Mouse (Mus musculus) hindbrain, embryonic 10.5 days (tissue): ENCODE results near the gene Adamts8. TPM values are rescaled to one million over a fixed set of nuclear protein-coding genes. Genes with fewer than 3 reads are reported as not detected.

Experiments
- DNase-seq: peaks from one replicate; pipeline ENCODE4 v3.0.0-alpha.2; 2017; ENCODE audit warnings: low spot score
- H3K27ac ChIP-seq: fragments of 300-500 bp; sonication (generic); 2 replicates; pipeline ENCODE4 v1.5.1; 2016; ENCODE audit warnings: mild to moderate bottlenecking, moderate library complexity
- H3K27me3 ChIP-seq: fragments of 300-500 bp; sonication (generic); 2 replicates; pipeline ENCODE4 v1.6.1; 2016; ENCODE audit warnings: mild to moderate bottlenecking; ENCODE audit not compliant: poor library complexity, insufficient read depth, severe bottlenecking
- H3K36me3 ChIP-seq: fragments of 300-500 bp; sonication (generic); 2 replicates; pipeline ENCODE4 v1.6.1; 2016; ENCODE audit warnings: mild to moderate bottlenecking, moderate library complexity
- H3K4me1 ChIP-seq: fragments of 300-500 bp; sonication (generic); replicated peaks from 2 replicates; pipeline ENCODE4 v1.6.1; 2016; ENCODE audit warnings: mild to moderate bottlenecking
- H3K4me3 ChIP-seq: fragments of 300-500 bp; sonication (generic); 2 replicates; pipeline ENCODE4 v1.5.1; 2016; ENCODE audit warnings: mild to moderate bottlenecking, moderate library complexity
- H3K9me3 ChIP-seq: fragments of 300-500 bp; sonication (generic); 2 replicates; pipeline ENCODE4 v1.6.1; 2016; ENCODE audit warnings: mild to moderate bottlenecking, moderate library complexity
- WGBS: fragments of 180-500 bp; shearing (Covaris S2); methylation state at CpG from one replicate; pipeline ENCODE4 v1.1.7; 2016; 5-methylcytosine and 5-hydroxymethylcytosine counted together
- polyA plus RNA-seq: library from polyadenylated mRNA; unstranded; fragments of >200 nt; fragmentation: Nextera tagmentation; extraction: Ambion mirVana; gene quantifications from 2 replicates; pipeline ENCODE4 v1.2.1, GENCODE M21; 2016

Gene Adamts8
- polyA plus RNA-seq, 1 experiment from 2014 or later, result 2.6 TPM

DNA sequence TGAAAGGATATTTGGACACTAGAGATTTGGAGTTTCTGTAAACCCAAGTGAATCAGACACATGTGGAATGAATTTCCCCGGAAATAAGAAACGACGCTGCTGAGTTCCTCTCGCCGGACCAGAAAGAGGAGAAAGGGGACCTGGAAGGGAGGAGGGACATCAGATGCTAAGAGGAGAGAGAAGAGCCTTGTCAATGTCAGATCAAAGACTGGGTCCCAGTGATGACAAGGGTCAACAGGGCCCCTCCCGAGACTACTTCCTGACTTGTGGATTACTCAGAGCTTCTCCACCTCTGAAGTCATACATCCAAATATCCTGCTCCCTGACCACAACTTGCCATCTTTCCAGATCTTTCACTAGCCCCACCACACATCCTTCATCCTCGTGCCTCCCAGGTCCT, 24.5 kb downstream of the Adamts8 start:
- 0 out of 2 replicates have a peak, but pooled peaks cover 3% of the 10 kb centered on the region for H3K4me1 ChIP-seq
- H3K36me3 ChIP-seq, result no peaks in the 10 kb centered on the region
- no peaks in the 10 kb centered on the region for H3K27me3 ChIP-seq
- no peak for DNase-seq
- 69% methylated on average over 7 of the region's 7 CpGs for WGBS
- no peaks in the 10 kb centered on the region for H3K9me3 ChIP-seq
- H3K27ac ChIP-seq, result no peak overlapping the region
- H3K4me3 ChIP-seq, result no peak overlapping the region

DNA sequence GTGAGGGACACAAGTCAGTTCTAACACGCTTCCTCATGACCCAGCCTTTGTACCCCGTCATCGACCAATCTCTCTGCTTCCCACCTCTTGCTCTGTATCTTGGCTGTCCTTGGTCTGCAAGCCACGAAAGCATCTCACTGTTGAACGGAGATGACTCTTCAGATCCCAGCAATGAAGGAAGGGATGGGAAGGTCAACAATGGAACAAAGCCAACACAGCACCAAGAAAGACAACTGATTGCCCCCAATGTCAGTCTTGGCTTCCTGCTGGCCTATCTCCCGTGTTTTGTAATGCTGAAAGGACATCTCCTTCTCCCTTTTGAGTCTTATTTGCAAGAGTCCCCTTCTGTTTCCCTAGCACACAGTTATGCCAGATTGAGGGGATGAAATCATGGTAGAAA, 25.8 kb downstream of the Adamts8 start:
- Histone ChIP-seq H3K36me3 (no peaks in the 10 kb centered on the region), H3K27ac (no peak overlapping the region), H3K4me1 (0 out of 2 replicates have a peak, but pooled peaks cover 3% of the 10 kb centered on the region), H3K9me3 (no peaks in the 10 kb centered on the region), H3K27me3 (no peaks in the 10 kb centered on the region), H3K4me3 (no peak overlapping the region)
- DNase-seq, result no peak
- WGBS, result 84% methylated on average over 6 of the region's 6 CpGs

DNA sequence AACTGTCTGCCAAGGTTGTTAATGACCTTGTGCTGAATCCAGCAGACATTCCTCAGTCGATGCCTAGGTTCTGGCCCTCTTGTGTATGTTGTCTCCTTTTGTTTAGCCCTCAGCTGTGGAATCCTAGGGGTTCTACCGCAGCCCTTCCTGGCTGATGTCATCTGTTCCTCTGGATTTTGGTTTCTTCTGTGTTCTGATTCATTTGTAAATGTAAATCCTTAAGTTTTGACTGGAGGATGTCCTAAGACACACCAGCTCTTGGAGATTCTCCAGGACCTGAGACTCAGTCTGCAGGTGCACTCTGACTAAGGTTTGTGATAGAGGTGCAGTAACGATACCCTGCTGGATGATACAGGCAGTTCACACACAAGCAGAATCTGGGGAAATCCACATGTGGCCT, 27.6 kb downstream of the Adamts8 start:
- Histone ChIP-seq H3K9me3 (no peaks in the 10 kb centered on the region), H3K36me3 (no peaks in the 10 kb centered on the region), H3K4me1 (0 out of 2 replicates have a peak, but pooled peaks cover 3% of the 10 kb centered on the region), H3K4me3 (no peak overlapping the region), H3K27ac (no peak overlapping the region), H3K27me3 (no peaks in the 10 kb centered on the region)
- DNase-seq, result no peak
- WGBS, result 81% methylated on average over 3 of the region's 3 CpGs

DNA sequence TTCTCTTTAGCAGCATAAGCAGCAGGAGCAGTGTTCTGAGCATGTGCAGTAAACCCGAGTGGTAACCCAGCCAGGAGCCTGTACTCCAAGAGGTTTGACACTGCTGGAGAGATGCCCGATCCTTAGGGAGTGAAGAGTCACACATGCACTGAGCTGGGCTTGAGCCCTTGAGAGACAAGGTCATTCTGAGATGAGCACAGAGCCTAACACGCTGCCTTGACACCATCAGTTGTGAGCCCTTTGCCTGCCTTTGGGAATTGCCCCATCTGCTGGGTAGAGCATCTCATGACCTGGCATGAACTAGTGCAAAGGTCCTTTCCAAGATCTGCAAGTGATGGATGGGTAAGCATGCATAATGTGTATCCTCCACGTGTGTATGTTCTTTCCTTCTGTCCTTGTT, 29.6 kb downstream of the Adamts8 start:
- H3K4me1 ChIP-seq, result 0 out of 2 replicates have a peak, but pooled peaks cover 3% of the 10 kb centered on the region
- no peaks in the 10 kb centered on the region for H3K27me3 ChIP-seq
- 67% methylated on average over 4 of the region's 4 CpGs for WGBS
- no peaks in the 10 kb centered on the region for H3K9me3 ChIP-seq
- H3K36me3 ChIP-seq, result no peaks in the 10 kb centered on the region
- no peak overlapping the region for H3K27ac ChIP-seq
- H3K4me3 ChIP-seq, result no peak overlapping the region
- no peak for DNase-seq

DNA sequence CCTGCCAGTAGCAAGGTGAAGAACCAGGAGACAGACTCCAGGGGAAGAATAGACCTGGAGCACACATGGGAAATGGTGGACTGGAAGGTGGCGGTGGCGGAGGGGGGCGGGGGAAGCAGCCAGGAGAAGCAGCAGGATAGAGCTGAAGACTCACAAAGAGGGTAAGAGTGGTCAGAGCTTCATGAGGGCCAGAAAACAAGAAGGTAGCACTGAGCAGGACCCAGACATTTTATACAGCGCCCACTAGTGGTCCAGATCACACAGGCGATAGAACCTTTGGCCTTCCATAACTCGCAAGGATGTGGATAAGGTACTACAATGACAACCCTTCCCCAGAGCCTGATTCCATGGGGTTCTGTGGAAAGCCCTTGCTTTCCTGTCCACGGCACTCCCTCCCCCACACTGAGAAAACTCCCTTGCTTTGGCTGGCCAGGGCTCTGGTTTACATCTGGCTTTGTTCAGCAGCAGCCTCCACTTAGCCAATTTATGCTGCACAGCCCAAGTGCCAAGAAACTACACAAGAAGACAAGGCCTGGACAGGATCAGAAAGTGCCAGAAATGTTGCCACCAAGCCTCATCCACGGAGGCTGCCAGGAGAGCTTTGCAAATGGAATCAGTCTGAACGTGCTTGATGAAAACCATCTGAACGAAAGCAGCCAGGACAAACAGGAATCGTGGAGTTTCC, 34.1 kb downstream of the Adamts8 start:
- 67% methylated on average over 11 of the region's 11 CpGs for WGBS
- Histone ChIP-seq H3K27me3 (no peaks in the 10 kb centered on the region), H3K4me3 (no peak overlapping the region), H3K9me3 (no peaks in the 10 kb centered on the region), H3K36me3 (no peaks in the 10 kb centered on the region), H3K4me1 (no peaks in the 10 kb centered on the region), H3K27ac (no peak overlapping the region)
- DNase-seq, result no peak

DNA sequence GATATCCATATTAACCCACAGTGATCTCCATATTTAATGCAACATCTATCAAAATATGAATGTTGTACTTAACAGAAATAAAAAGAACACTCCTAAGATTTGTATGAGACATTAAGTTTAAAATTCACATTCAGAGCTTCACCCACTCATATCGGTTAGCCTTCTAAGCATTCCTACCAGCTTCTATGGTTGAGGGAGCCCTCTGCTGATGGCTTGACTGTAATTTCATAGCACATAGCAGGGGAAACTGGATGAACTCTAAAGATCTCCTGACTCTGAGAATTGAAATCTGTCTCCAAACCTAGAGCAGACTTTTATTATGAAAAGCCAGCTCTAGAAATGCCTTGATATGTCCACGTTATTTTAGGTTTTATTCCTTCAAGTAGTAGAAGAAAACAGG, 38.1 kb downstream of the Adamts8 start:
- no peaks in the 10 kb centered on the region for H3K4me1 ChIP-seq
- H3K4me3 ChIP-seq, result no peak overlapping the region
- H3K9me3 ChIP-seq, result no peaks in the 10 kb centered on the region
- no peaks in the 10 kb centered on the region for H3K36me3 ChIP-seq
- WGBS, result 86% methylated on average over 2 of the region's 2 CpGs
- no peaks in the 10 kb centered on the region for H3K27me3 ChIP-seq
- no peak for DNase-seq
- no peak overlapping the region for H3K27ac ChIP-seq

DNA sequence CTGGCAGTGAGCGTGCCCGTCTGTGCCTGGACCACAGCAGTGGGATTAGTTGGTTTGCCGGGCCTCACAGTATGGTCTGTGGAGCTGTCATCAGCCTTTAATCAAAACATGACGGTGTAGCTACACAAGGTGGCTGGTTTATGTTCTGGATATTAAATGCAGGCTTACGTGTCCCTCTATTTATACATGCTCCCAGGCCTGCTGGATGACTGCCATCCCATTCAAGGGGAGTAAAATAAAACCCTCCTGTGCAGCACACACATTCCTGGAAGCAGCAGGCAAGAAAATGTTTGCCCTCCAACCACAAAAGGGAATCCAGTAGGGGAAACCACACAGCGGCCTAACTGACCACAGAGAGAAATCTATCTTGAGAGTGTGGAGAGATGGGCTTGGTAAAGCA, 43.4 kb downstream of the Adamts8 start:
- no peak for DNase-seq
- Histone ChIP-seq H3K9me3 (no peaks in the 10 kb centered on the region), H3K4me1 (no peaks in the 10 kb centered on the region), H3K27ac (no peak overlapping the region), H3K36me3 (no peaks in the 10 kb centered on the region), H3K27me3 (no peaks in the 10 kb centered on the region), H3K4me3 (no peak overlapping the region)
- WGBS, result 81% methylated on average over 6 of the region's 6 CpGs

DNA sequence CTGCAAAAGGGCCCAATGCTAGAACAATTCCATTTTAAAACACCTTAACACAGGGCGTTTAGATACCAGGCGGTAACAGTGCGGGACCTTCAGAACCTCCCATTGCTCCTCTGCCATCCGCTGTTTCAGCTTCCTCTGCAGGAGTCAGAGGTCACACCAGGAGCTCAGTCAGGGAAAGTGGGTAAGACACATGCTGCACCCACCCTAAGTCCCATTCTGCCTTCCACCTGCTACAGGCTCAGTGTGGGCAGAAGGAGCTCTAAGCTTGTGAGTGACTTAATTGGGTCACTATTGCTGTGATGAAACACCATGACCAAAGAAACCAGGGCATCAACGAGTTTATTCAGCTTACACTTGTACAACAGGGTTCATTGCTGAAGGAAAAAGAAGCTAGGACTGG, 50.7 kb downstream of the Adamts8 start:
- H3K4me3 ChIP-seq, result no peak overlapping the region
- H3K9me3 ChIP-seq, result no peaks in the 10 kb centered on the region
- H3K36me3 ChIP-seq, result no peaks in the 10 kb centered on the region
- no peaks in the 10 kb centered on the region for H3K27me3 ChIP-seq
- WGBS, result 84% methylated on average over 5 of the region's 5 CpGs
- H3K27ac ChIP-seq, result no peak overlapping the region
- no peak for DNase-seq
- no peaks in the 10 kb centered on the region for H3K4me1 ChIP-seq

DNA sequence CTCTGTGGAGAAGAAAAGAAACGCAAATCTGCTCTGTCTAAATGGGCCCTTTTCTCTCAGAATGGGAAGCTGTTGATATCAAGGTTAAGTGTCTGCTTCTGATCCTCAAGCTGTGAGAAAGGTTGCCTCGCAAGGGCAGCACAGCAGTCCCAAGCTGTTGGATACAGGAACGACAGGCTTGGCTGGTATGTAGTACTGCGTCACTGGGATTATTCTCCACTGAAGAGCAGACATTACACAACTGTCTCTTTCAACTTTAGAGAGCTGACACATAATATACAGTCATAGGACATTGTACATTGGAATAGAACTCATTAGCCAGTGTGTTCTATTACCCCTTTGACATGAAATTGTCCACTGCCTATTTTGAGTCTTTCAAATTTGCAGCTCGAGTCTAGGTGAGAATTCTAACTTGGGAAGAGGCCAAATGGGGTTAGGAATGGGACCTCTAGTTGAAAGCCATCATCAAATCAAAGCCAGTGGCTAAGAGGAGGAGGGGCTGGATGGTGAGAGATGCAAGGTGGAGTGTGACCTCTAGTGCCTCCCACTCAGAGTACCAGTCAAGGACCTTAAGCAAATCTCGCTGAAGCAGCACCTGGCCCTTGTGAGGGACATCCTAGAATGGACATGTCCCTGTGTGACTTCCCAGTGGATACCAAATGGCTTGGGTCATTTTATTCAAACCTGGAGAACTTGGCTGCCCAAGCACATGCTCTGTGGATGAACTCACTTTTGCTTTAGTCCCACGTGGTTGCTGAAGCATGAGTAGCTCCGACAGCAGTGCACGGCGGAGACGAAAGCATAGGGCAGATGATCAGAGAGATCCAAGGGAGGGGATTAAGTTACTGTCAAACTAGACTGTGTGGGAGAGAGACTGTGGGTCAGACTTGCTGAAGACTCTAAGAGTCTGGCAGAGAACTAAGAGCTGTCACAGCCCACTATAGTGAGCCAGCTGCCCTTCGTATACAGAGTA, 54.5 kb downstream of the Adamts8 start:
- Histone ChIP-seq H3K4me3 (no peak overlapping the region), H3K27me3 (no peaks in the 10 kb centered on the region), H3K27ac (no peak overlapping the region), H3K36me3 (no peaks in the 10 kb centered on the region), H3K4me1 (no peaks in the 10 kb centered on the region), H3K9me3 (no peaks in the 10 kb centered on the region)
- 85% methylated on average over 12 of the region's 12 CpGs for WGBS
- no peak for DNase-seq

DNA sequence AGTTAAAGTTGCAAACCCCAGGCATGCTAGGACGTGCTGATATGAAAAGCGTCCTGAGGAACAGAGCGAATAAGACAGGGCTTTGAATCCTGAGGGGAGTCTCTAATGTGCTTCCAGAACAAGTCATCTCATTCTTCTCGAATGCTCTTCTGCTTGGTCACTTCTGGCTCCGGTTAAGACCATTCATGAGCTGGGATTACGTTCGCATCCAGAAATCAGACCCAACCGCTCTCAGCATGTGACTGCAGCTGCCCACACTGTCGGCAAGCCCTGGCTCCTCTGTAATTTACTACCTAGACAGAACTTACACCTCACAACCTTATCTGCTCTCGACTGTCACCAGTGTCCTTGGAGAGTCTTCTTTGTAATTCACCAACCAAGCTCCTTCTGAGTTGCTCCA, 58.3 kb downstream of the Adamts8 start:
- Histone ChIP-seq H3K9me3 (no peaks in the 10 kb centered on the region), H3K27me3 (no peaks in the 10 kb centered on the region), H3K4me1 (no peaks in the 10 kb centered on the region), H3K4me3 (no peak overlapping the region), H3K36me3 (no peaks in the 10 kb centered on the region), H3K27ac (no peak overlapping the region)
- WGBS, result 86% methylated on average over 10 of the region's 10 CpGs
- DNase-seq, result no peak

DNA sequence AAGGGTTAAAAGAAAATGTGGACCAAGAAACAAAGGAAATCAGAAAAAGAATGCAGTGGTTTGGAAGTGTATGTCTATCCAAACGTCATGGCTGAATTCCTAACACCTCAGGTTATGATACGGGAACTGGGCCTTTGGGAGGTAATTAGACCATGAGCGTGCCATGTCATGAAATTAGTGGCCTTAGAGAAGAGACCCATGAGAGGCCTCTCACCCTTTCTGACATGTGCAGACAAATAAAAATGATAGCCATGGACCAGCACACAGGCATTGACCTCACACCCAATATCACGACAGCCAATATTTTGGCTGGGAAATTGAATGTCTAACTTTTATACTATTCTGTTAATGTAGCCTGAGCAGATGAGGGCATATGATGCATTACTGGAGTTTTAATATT, 60.2 kb downstream of the Adamts8 start:
- H3K27me3 ChIP-seq, result no peaks in the 10 kb centered on the region
- H3K4me1 ChIP-seq, result no peaks in the 10 kb centered on the region
- H3K36me3 ChIP-seq, result no peaks in the 10 kb centered on the region
- H3K27ac ChIP-seq, result no peak overlapping the region
- 86% methylated on average over 4 of the region's 4 CpGs for WGBS
- no peak for DNase-seq
- H3K4me3 ChIP-seq, result no peak overlapping the region
- no peaks in the 10 kb centered on the region for H3K9me3 ChIP-seq

DNA sequence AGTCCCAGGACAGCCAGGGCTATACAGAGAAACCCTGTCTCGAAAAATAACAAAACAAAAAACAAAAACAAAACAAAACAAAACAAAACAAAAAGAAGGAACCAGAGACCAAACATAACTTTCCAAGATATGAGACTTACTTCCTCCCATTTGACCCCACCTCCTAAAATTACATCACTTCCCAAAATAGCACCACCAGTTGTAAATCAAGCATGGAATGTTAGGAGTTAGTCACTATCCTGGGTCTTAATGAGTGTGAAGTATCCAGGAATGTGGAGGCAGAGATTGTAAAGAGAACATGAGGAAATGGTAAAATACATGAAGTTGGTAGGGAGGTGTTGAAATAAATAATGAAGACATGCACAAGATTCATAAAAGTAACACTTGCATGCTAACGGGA, 67.0 kb downstream of the Adamts8 start:
- no peaks in the 10 kb centered on the region for H3K4me1 ChIP-seq
- H3K27ac ChIP-seq, result no peak overlapping the region
- WGBS, result 82% methylated on average over 2 of the region's 2 CpGs
- H3K27me3 ChIP-seq, result no peaks in the 10 kb centered on the region
- no peaks in the 10 kb centered on the region for H3K9me3 ChIP-seq
- no peaks in the 10 kb centered on the region for H3K36me3 ChIP-seq
- H3K4me3 ChIP-seq, result no peak overlapping the region
- no peak for DNase-seq

DNA sequence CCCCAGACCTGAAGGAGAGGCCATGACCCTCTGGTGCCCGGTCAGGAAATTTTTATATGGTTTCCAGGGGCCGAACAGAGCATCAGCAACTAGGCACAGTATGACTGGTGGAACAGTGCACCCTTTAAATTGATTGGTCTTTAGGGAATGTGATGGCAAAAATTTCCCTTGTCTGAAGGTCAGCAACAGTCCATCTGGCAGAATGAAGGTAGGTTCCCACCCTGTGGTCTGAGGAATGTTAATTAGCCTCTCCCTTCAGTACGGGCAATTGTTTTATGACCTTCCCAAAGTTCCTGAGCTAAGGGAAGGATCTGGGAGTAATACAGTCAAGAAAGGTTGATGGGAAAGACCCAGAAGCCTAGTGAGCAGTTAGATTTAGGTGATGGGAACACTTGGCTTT, 67.7 kb downstream of the Adamts8 start:
- no peaks in the 10 kb centered on the region for H3K9me3 ChIP-seq
- H3K27me3 ChIP-seq, result no peaks in the 10 kb centered on the region
- H3K36me3 ChIP-seq, result no peaks in the 10 kb centered on the region
- DNase-seq, result no peak
- no peaks in the 10 kb centered on the region for H3K4me1 ChIP-seq
- 77% methylated on average over 3 of the region's 3 CpGs for WGBS
- no peak overlapping the region for H3K4me3 ChIP-seq
- H3K27ac ChIP-seq, result no peak overlapping the region
